Mouse (Mus musculus): ENCODE results near the gene Tmem132e. TPM values are rescaled to one million over a fixed set of nuclear protein-coding genes. Genes with fewer than 3 reads are reported as not detected.

Gene Tmem132e
- polyA plus RNA-seq, 1 experiment = 3.0 TPM

DNA sequence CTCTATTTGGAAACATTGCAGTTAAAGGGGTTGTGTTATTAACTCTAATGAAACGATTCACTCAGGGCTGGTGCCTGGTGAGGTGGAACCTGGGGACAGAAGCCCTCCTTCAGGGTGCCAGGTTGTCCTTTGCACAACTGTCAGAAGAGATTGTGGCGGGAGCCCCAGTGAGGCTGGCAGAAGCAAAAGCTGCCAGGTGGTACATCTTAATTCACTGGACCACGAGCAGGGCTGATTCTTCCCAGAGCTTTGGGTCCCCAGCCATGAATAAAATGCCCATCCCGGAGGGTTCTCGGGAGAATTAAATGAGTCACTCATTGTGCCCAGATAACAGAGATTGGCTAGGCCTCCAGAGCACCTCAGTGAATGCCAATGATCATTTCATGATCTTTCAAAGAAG, 63.8 kb downstream of the Tmem132e start:
- no peak overlapping the region for H3K4me3 ChIP-seq (replicated peaks; ENCODE audit: control insufficient read depth, low read depth, low read length)
- TF ChIP-seq POLR2A (IDR thresholded peaks at IDR 0.05; ENCODE audit: borderline replicate concordance, control insufficient read depth, low read depth, low read length) (no peak), CTCF (IDR thresholded peaks at IDR 0.05; ENCODE audit: control insufficient read depth, insufficient read depth, low read length) (no peak)
- H3K4me1 ChIP-seq (ENCODE audit: control insufficient read depth, insufficient read depth, low read length) = no peaks in the 10 kb centered on the region
- 72% methylated on average over 5 of the region's 5 CpGs for WGBS
- H3K27ac ChIP-seq (ENCODE audit: control insufficient read depth, insufficient read depth, low read depth, low read length, poor library complexity) = no peak overlapping the region

DNA sequence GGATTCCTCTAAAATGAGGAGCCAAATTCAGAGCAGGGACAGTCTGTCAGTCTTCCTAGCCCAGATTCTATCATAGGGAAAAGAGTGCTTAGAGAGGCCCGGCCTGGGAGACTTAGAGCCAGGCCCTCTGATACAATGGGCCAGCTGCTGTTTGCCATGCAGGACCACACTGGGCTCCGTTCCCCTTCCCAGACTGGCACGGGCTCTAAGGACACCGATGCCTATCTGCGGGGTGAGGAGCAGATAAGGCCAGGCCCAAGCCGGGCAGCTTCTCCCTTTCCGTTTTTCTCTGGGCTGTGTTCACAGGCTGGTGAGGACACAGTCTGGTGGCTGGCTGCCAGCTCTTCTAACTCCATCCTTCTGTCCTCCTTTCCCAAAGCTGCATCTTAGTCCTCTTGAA, 64.5 kb downstream of the Tmem132e start:
- Histone ChIP-seq H3K27ac (ENCODE audit: control insufficient read depth, insufficient read depth, low read depth, low read length, poor library complexity) (no peak overlapping the region), H3K4me1 (ENCODE audit: control insufficient read depth, insufficient read depth, low read length) (no peaks in the 10 kb centered on the region), H3K4me3 (replicated peaks; ENCODE audit: control insufficient read depth, low read depth, low read length) (no peak overlapping the region)
- TF ChIP-seq POLR2A (IDR thresholded peaks at IDR 0.05; ENCODE audit: borderline replicate concordance, control insufficient read depth, low read depth, low read length) (no peak), CTCF (IDR thresholded peaks at IDR 0.05; ENCODE audit: control insufficient read depth, insufficient read depth, low read length) (no peak)
- WGBS = 82% methylated on average over 7 of the region's 7 CpGs

DNA sequence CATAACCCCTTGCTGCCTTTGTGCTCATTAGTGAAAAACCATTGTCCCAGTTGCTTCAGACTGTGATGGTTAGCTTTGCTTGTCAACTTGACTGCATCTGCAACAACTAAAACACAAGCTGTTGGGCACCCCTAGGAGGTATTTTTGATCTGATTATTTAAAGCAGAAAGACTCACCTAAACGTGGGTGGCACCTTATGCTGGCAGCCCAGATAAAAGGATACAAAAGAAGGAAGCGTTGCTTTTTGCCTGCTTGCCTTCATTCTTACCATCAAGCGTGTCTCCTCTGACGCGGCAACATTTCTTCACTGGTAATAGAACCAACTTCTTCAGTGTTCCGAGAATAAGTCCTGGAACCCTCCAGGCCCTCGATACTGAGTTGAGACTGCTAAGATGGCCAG, 72.6 kb downstream of the Tmem132e start:
- no peak for TF ChIP-seq CTCF (IDR thresholded peaks at IDR 0.05; ENCODE audit: control insufficient read depth, insufficient read depth, low read length)
- no peak for TF ChIP-seq POLR2A (IDR thresholded peaks at IDR 0.05; ENCODE audit: borderline replicate concordance, control insufficient read depth, low read depth, low read length)
- Histone ChIP-seq H3K27ac (ENCODE audit: control insufficient read depth, insufficient read depth, low read depth, low read length, poor library complexity) (no peak overlapping the region), H3K4me1 (ENCODE audit: control insufficient read depth, insufficient read depth, low read length) (no peaks in the 10 kb centered on the region), H3K4me3 (replicated peaks; ENCODE audit: control insufficient read depth, low read depth, low read length) (no peak overlapping the region)
- 76% methylated on average over 7 of the region's 7 CpGs for WGBS

DNA sequence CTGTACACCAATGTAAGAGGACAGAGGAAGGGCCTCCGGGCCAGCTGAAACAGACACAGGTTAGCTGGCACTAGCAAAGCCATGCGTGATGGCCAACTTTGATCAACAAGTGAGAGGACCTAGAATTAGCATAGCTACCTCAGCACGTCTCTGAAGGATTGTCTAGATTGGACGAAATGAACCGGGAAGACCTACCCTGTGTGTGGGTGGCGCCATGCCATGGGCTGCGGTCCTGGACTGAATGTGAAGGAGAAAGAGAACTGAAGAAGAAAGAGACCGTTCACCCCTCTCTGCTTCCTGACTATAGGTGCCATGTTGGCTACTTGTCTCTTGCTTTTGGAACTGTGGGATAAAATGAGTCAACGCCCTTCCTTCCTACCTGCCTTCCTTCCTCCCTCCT, 76.8 kb downstream of the Tmem132e start:
- H3K27ac ChIP-seq (ENCODE audit: control insufficient read depth, insufficient read depth, low read depth, low read length, poor library complexity) = no peak overlapping the region
- H3K4me3 ChIP-seq (replicated peaks; ENCODE audit: control insufficient read depth, low read depth, low read length) = no peak overlapping the region
- no peak for TF ChIP-seq CTCF (IDR thresholded peaks at IDR 0.05; ENCODE audit: control insufficient read depth, insufficient read depth, low read length)
- TF ChIP-seq POLR2A (IDR thresholded peaks at IDR 0.05; ENCODE audit: borderline replicate concordance, control insufficient read depth, low read depth, low read length) = no peak
- H3K4me1 ChIP-seq (ENCODE audit: control insufficient read depth, insufficient read depth, low read length) = no peaks in the 10 kb centered on the region
- WGBS = 90% methylated on average over 9 of the region's 9 CpGs

DNA sequence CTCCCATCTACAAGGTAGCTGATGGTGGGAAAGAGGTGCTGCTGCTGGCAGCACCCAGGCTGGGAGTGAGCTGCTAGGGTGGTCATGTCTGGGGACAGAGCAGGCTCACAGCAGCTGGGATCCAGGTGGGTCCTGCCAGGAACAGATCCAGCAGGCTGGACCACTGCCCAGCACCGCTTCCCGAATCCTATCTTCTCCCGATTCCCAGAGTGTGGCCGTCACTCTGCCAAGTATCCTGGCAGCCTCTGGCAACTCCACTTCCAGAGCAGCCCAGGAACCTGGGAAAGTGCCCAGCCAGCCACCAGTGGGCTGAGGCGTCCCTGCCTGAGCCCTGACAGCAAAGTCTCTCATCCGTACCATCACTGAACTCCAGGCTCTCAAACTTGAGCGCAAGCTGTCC, 78.5 kb downstream of the Tmem132e start:
- TF ChIP-seq POLR2A (IDR thresholded peaks at IDR 0.05; ENCODE audit: borderline replicate concordance, control insufficient read depth, low read depth, low read length) (no peak), CTCF (IDR thresholded peaks at IDR 0.05; ENCODE audit: control insufficient read depth, insufficient read depth, low read length) (no peak)
- WGBS = 80% methylated on average over 7 of the region's 7 CpGs

DNA sequence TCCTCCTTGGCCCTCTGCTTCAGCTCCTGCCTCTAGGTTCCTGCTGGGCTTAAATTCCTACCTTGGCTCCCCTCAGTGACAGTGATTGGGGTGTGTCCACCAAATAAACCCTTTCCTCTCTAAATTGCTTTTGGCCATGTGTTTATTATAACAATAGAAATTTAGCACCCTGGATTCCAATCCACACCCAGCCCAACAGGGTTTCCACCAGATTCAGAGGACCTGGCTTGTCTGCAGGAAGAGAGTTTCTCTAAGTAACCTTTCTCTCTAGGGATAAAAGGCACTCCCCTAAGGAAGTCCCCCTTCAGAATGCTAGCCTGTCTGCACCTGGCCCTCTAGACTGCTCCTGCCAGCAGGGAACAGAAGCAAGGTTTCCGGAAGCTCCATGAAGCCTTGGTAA, 82.4 kb downstream of the Tmem132e start:
- Histone ChIP-seq H3K4me3 (replicated peaks; ENCODE audit: control insufficient read depth, low read depth, low read length) (no peak overlapping the region), H3K4me1 (ENCODE audit: control insufficient read depth, insufficient read depth, low read length) (no peaks in the 10 kb centered on the region), H3K27ac (ENCODE audit: control insufficient read depth, insufficient read depth, low read depth, low read length, poor library complexity) (no peak overlapping the region)
- WGBS = 96% methylated on average over 1 of the region's 1 CpGs
- TF ChIP-seq CTCF (IDR thresholded peaks at IDR 0.05; ENCODE audit: control insufficient read depth, insufficient read depth, low read length) = no peak
- TF ChIP-seq POLR2A (IDR thresholded peaks at IDR 0.05; ENCODE audit: borderline replicate concordance, control insufficient read depth, low read depth, low read length) = no peak

More for the DNA sequence above, 78.5 kb downstream of the Tmem132e start:
- Histone ChIP-seq H3K4me3 (replicated peaks; ENCODE audit: control insufficient read depth, low read depth, low read length) (no peak overlapping the region), H3K27ac (ENCODE audit: control insufficient read depth, insufficient read depth, low read depth, low read length, poor library complexity) (no peak overlapping the region), H3K4me1 (ENCODE audit: control insufficient read depth, insufficient read depth, low read length) (no peaks in the 10 kb centered on the region)

DNA sequence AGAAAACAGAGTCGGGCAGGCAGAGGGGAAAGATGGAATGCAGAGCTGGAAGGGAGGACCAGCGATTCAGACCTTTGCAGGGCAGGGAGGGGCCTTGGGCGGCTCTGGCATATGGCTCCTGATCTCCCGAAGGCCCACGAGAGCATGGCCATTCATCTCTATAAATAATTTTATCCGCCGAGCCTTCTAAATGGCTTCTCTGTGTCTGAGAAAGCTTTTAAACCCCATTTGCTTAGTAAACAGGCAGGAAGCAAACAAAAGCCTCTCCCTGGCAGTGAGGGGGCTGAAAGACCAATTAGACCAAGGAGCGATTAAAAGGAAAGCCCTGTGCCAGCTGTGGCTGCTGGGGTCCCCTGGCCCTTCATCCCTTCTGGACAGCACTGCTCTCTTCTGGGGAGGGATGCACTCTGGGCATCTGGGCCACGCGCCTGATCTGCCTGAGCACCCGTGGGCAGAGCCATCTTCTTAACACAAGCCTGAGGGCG, 84.5 kb downstream of the Tmem132e start:
- Histone ChIP-seq H3K27ac (ENCODE audit: control insufficient read depth, insufficient read depth, low read depth, low read length, poor library complexity) (no peak overlapping the region), H3K4me1 (ENCODE audit: control insufficient read depth, insufficient read depth, low read length) (no peaks in the 10 kb centered on the region), H3K4me3 (replicated peaks; ENCODE audit: control insufficient read depth, low read depth, low read length) (no peak overlapping the region)
- 56% methylated on average over 12 of the region's 12 CpGs for WGBS
- TF ChIP-seq POLR2A (IDR thresholded peaks at IDR 0.05; ENCODE audit: borderline replicate concordance, control insufficient read depth, low read depth, low read length) = no peak
- TF ChIP-seq CTCF (IDR thresholded peaks at IDR 0.05; ENCODE audit: control insufficient read depth, insufficient read depth, low read length) = no peak

DNA sequence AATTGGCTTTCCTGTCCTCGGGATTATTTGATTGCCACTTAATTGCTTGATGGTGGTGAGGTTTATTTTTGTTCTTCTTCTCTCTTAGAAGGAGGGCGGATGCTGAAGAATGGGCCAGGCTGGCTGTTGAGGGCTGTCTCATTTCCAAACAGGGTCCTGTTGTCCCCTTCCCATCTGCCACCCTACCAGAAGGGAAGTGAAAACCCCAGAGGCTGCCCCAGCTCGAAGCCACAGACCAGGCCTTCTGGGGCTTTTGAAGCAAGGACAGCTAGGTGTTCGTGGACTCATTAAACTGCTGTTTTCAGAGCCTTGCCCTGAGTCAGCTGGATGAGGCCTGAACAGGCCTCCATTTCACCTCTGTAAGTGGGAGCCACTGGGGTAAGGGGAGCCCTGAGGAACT, 87.4 kb downstream of the Tmem132e start:
- no peaks in the 10 kb centered on the region for H3K4me1 ChIP-seq (ENCODE audit: control insufficient read depth, insufficient read depth, low read length)
- WGBS = 46% methylated on average over 4 of the region's 4 CpGs
- no peak overlapping the region for H3K27ac ChIP-seq (ENCODE audit: control insufficient read depth, insufficient read depth, low read depth, low read length, poor library complexity)
- H3K4me3 ChIP-seq (replicated peaks; ENCODE audit: control insufficient read depth, low read depth, low read length) = no peak overlapping the region
- TF ChIP-seq POLR2A (IDR thresholded peaks at IDR 0.05; ENCODE audit: borderline replicate concordance, control insufficient read depth, low read depth, low read length) = no peak
- TF ChIP-seq CTCF (IDR thresholded peaks at IDR 0.05; ENCODE audit: control insufficient read depth, insufficient read depth, low read length) = no peak

DNA sequence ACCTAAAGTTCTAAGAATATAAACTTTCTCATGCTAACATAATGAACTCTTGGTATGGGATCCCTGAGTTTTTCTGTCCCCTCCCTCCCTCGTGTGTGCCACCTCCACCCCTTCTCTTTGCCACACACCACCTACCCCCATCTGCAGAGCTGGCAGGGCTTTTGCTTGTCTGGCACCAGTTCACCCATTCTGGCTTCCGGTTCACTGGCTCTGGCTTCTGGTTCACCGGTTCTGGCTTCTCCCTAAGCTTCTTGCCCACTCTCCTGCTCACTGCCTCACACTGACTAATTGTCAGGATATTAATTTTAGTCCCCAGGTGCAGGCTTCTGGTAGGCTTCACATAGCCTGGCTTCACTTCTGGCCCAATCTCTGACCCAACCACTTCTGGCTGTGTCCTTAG, 88.7 kb downstream of the Tmem132e start:
- H3K4me1 ChIP-seq (ENCODE audit: control insufficient read depth, insufficient read depth, low read length) = no peaks in the 10 kb centered on the region
- no peak overlapping the region for H3K27ac ChIP-seq (ENCODE audit: control insufficient read depth, insufficient read depth, low read depth, low read length, poor library complexity)
- 70% methylated on average over 3 of the region's 3 CpGs for WGBS
- TF ChIP-seq POLR2A (IDR thresholded peaks at IDR 0.05; ENCODE audit: borderline replicate concordance, control insufficient read depth, low read depth, low read length) = no peak
- no peak for TF ChIP-seq CTCF (IDR thresholded peaks at IDR 0.05; ENCODE audit: control insufficient read depth, insufficient read depth, low read length)
- H3K4me3 ChIP-seq (replicated peaks; ENCODE audit: control insufficient read depth, low read depth, low read length) = no peak overlapping the region

All from bone marrow, adult 2 months (tissue).